Comparison of ENCODE assay signal across 8 mouse cellular contexts in genomic region chr4:88867366-88867925, GRCm38 (mm10). TPM values are rescaled to one million over a fixed set of nuclear protein-coding genes. Genes with fewer than 3 reads are reported as not detected.
A peak's percentile ranks its signal among the peaks of the same experiment; 100 is the strongest.
DNase-seq lines count a peak whose midpoint lies in the region; ATAC-seq and TF ChIP-seq lines count a peak whose summit lies in the region.

No protein-coding gene starts in this region.

- H3K4me1 ChIP-seq in embryonic facial prominence, embryonic 14.5 days (ENCODE audit: control insufficient read depth, insufficient read depth, low read length), result 0 out of 2 replicates have a peak, but pooled peaks cover 2% of the 10 kb centered on the region
- H3K4me1 ChIP-seq in limb, embryonic 15.5 days, result peaks cover 9% of the 10 kb centered on the region
- H3K4me1 ChIP-seq in midbrain, postnatal 0 days (ENCODE audit: insufficient read depth, low read length), result no peaks in the 10 kb centered on the region

- peak overlapping the region; percentile 93 for H3K4me2 ChIP-seq in embryonic facial prominence, embryonic 14.5 days (ENCODE audit: low read depth, low read length)
- peak overlapping the region; percentile 77 for H3K4me2 ChIP-seq in limb, embryonic 15.5 days
- H3K4me2 ChIP-seq in midbrain, postnatal 0 days (ENCODE audit: low read depth, low read length, poor library complexity, severe bottlenecking), result peak overlapping the region; percentile 96

- WGBS in embryonic facial prominence, embryonic 14.5 days, result 2% methylated on average over 8 of the region's 8 CpGs
- under 1% methylated on average over 7 of the region's 8 CpGs for WGBS in limb, embryonic 15.5 days
- WGBS in midbrain, postnatal 0 days, result 1% methylated on average over 8 of the region's 8 CpGs

- H3K36me3 ChIP-seq in embryonic facial prominence, embryonic 14.5 days (ENCODE audit: control insufficient read depth, insufficient read depth, low read length), result no peaks in the 10 kb centered on the region
- H3K36me3 ChIP-seq in limb, embryonic 15.5 days, result no peaks in the 10 kb centered on the region
- H3K36me3 ChIP-seq in midbrain, postnatal 0 days (ENCODE audit: insufficient read depth, low read length), result no peaks in the 10 kb centered on the region

- peak; percentile 80 for DNase-seq in A20 (ENCODE audit: low read depth, low spot score)
- DNase-seq in adrenal gland, postnatal 4 days (ENCODE audit: low spot score in 2 of 2), result peak; percentile 47 to 57
- DNase-seq in embryonic facial prominence, embryonic 14.5 days (ENCODE audit: low spot score), result peak; percentile 71
- peak; percentile 69 for DNase-seq in heart, adult 8-10 months (ENCODE audit: low spot score)
- peak; percentile 50 to 76 for DNase-seq in kidney, adult 8-10 months
- peak; percentile 78 for DNase-seq in midbrain, postnatal 0 days (ENCODE audit: low spot score)
- DNase-seq in spleen, postnatal 10 days (ENCODE audit: low spot score in 2 of 2), result peak; percentile 68 to 83

- H3K4me3 ChIP-seq in embryonic facial prominence, embryonic 14.5 days (ENCODE audit: low read depth, low read length), result peak overlapping the region; percentile 51
- peak overlapping the region; percentile 47 for H3K4me3 ChIP-seq in limb, embryonic 15.5 days
- H3K4me3 ChIP-seq in midbrain, postnatal 0 days (ENCODE audit: low read depth, low read length), result peak overlapping the region; percentile 45; the same call in 1 of the 2 replicates

- H3K27ac ChIP-seq in embryonic facial prominence, embryonic 14.5 days (replicated peaks; ENCODE audit: low read depth, low read length), result no peak overlapping the region
- H3K27ac ChIP-seq in limb, embryonic 15.5 days, result 0 out of 2 replicates have a peak overlapping the region, but pooled peaks have one; percentile 3
- no peak overlapping the region for H3K27ac ChIP-seq in midbrain, postnatal 0 days (ENCODE audit: low read depth, low read length)

- ATAC-seq in embryonic facial prominence, embryonic 14.5 days (ENCODE audit: low read depth), result peak; percentile 72
- no peak for ATAC-seq in limb, embryonic 15.5 days (ENCODE audit: insufficient number of reproducible peaks, low FRiP score, low TSS enrichment, low read depth)
- ATAC-seq in midbrain, postnatal 0 days (ENCODE audit: low FRiP score), result peak; percentile 74

- H3K9me3 ChIP-seq in embryonic facial prominence, embryonic 14.5 days (ENCODE audit: control insufficient read depth, low read length), result no peaks in the 10 kb centered on the region
- H3K9me3 ChIP-seq in limb, embryonic 15.5 days, result no peaks in the 10 kb centered on the region
- no peaks in the 10 kb centered on the region for H3K9me3 ChIP-seq in midbrain, postnatal 0 days (ENCODE audit: low read length)

- TF ChIP-seq CTCF in midbrain, postnatal 0 days (IDR thresholded peaks at IDR 0.05), result peak; percentile 96

- H3K9ac ChIP-seq in embryonic facial prominence, embryonic 14.5 days (ENCODE audit: low read depth, low read length), result no peak overlapping the region
- H3K9ac ChIP-seq in limb, embryonic 15.5 days, result no peak overlapping the region
- no peak overlapping the region for H3K9ac ChIP-seq in midbrain, postnatal 0 days (replicated peaks; ENCODE audit: low read length, poor library complexity, severe bottlenecking)

- H3K27me3 ChIP-seq in embryonic facial prominence, embryonic 14.5 days (replicated peaks; ENCODE audit: control insufficient read depth, insufficient read depth, low read length), result peaks cover 15% of the 10 kb centered on the region; the same call in 1 of the 2 replicates
- H3K27me3 ChIP-seq in limb, embryonic 15.5 days, result peaks cover 10% of the 10 kb centered on the region; the same call in 1 of the 2 replicates
- no peaks in the 10 kb centered on the region for H3K27me3 ChIP-seq in midbrain, postnatal 0 days (ENCODE audit: insufficient read depth, low read length)

RNA-seq across cellular contexts. Expression of gene Ifne, which starts 12.6 kb away (rescaled TPM):
- total RNA-seq in adrenal gland, postnatal 4 days (2021), result not detected
- not detected in 2 replicates for polyA plus RNA-seq in embryonic facial prominence, embryonic 14.5 days (2014; fragmentation: Nextera tagmentation; extraction: Ambion mirVana)
- not detected for total RNA-seq in heart, adult 8-10 months (2022)
- not detected in 2 replicates for polyA plus RNA-seq in limb, embryonic 15.5 days (2015; fragmentation: Nextera tagmentation; extraction: Ambion mirVana)
- total RNA-seq in midbrain, postnatal 0 days (2014; rRNA removed), result not detected in 2 replicates
- not detected in 2 replicates for polyA plus RNA-seq in midbrain, postnatal 0 days (2015; fragmentation: Nextera tagmentation; extraction: Ambion mirVana)

RNA-seq across cellular contexts. Expression of gene Ifna1, which starts 17.6 kb away (rescaled TPM):
- total RNA-seq in adrenal gland, postnatal 4 days (2021), result not detected
- polyA plus RNA-seq in embryonic facial prominence, embryonic 14.5 days (2014; fragmentation: Nextera tagmentation; extraction: Ambion mirVana), result not detected in 2 replicates
- not detected for total RNA-seq in heart, adult 8-10 months (2022)
- not detected in 2 replicates for polyA plus RNA-seq in limb, embryonic 15.5 days (2015; fragmentation: Nextera tagmentation; extraction: Ambion mirVana)
- not detected in 2 replicates for total RNA-seq in midbrain, postnatal 0 days (2014; rRNA removed)
- polyA plus RNA-seq in midbrain, postnatal 0 days (2015; fragmentation: Nextera tagmentation; extraction: Ambion mirVana), result not detected in 2 replicates

RNA-seq across cellular contexts. Expression of gene Ifna4, which starts 25.8 kb away (rescaled TPM):
- total RNA-seq in adrenal gland, postnatal 4 days (2021), result not detected
- not detected in 2 replicates for polyA plus RNA-seq in embryonic facial prominence, embryonic 14.5 days (2014; fragmentation: Nextera tagmentation; extraction: Ambion mirVana)
- total RNA-seq in heart, adult 8-10 months (2022), result not detected
- not detected in 2 replicates for polyA plus RNA-seq in limb, embryonic 15.5 days (2015; fragmentation: Nextera tagmentation; extraction: Ambion mirVana)
- total RNA-seq in midbrain, postnatal 0 days (2014; rRNA removed), result not detected in 2 replicates
- not detected in 2 replicates for polyA plus RNA-seq in midbrain, postnatal 0 days (2015; fragmentation: Nextera tagmentation; extraction: Ambion mirVana)

RNA-seq across cellular contexts. Expression of gene Ifna5, which starts 32.1 kb away (rescaled TPM):
- not detected for total RNA-seq in adrenal gland, postnatal 4 days (2021)
- polyA plus RNA-seq in embryonic facial prominence, embryonic 14.5 days (2014; fragmentation: Nextera tagmentation; extraction: Ambion mirVana), result not detected in 2 replicates
- not detected for total RNA-seq in heart, adult 8-10 months (2022)
- not detected in 2 replicates for polyA plus RNA-seq in limb, embryonic 15.5 days (2015; fragmentation: Nextera tagmentation; extraction: Ambion mirVana)
- total RNA-seq in midbrain, postnatal 0 days (2014; rRNA removed), result not detected in 2 replicates
- not detected in 2 replicates for polyA plus RNA-seq in midbrain, postnatal 0 days (2015; fragmentation: Nextera tagmentation; extraction: Ambion mirVana)

RNA-seq across cellular contexts. Expression of gene Ifna6, which starts 40.2 kb away (rescaled TPM):
- total RNA-seq in adrenal gland, postnatal 4 days (2021), result not detected
- polyA plus RNA-seq in embryonic facial prominence, embryonic 14.5 days (2014; fragmentation: Nextera tagmentation; extraction: Ambion mirVana), result not detected in 2 replicates
- total RNA-seq in heart, adult 8-10 months (2022), result not detected
- polyA plus RNA-seq in limb, embryonic 15.5 days (2015; fragmentation: Nextera tagmentation; extraction: Ambion mirVana), result not detected in 2 replicates
- not detected in 2 replicates for total RNA-seq in midbrain, postnatal 0 days (2014; rRNA removed)
- polyA plus RNA-seq in midbrain, postnatal 0 days (2015; fragmentation: Nextera tagmentation; extraction: Ambion mirVana), result not detected in 2 replicates
